Mouse (Mus musculus): ENCODE data around the gene Trp53i13.

GRCm38 (mm10) chr11:77513811-77514170 is 2.0 kb downstream of the Trp53i13 start:
- no peak for TF ChIP-seq CTCF (conservative IDR thresholded peaks at IDR 0.05; ENCODE audit: insufficient read depth, insufficient read length, low read depth, low read length)
- no peak for TF ChIP-seq POLR2A (IDR thresholded peaks at IDR 0.05; ENCODE audit: low read depth, low read length)
